Mouse (Mus musculus) left cerebral cortex, postnatal 36 days (tissue): Measurements from ENCODE around the gene Cyp2c69. TPM values are rescaled to one million over a fixed set of nuclear protein-coding genes. Genes with fewer than 3 reads are reported as not detected.
"Not testable (repeated sequence)": the region's sequence is repeated elsewhere in the genome, so short reads cannot be mapped to it uniquely, and the experiment has no call there.

Experiments used
- DNase-seq, 2 experiments: peaks; one replicate each; pipeline ENCODE4 v3.0.0; 2021 to 2022; ENCODE audit warnings: low spot score in 2 of 2, mixed read lengths in 1 of 2
- intact Hi-C: fragments of 180-260 bp; cut with DNase I; formaldehyde crosslinking; loops from one replicate; pipeline ENCODE4 v1.15.1; 2025
- total RNA-seq, 2 experiments: library from RNA; stranded (reverse); gene quantifications; 2 replicates each; pipeline ENCODE4 v1.2.3; 2021

Cyp2c69 gene
- not detected for total RNA-seq

DNA sequence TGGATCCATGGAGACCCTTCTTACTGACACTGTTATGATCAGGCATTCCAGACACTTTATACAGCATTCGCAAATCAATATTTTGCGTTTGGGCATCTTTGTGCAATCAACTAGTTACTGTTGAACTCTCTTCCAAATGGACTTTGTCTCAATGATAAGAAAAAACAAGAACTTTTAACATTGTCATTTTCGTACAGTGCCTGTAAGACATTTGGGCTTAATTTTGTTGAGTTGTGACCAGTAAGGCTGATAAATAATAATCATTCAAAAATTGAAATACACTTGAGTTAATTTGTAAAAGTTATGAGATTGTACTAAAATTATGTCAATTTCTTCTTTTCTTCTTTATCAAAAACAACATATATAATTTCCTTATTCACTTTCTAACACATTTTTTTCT, at the start of gene Cyp2c69:
TSS of gene Cyp2c69 (minus strand) at position 101 of the 400 bp plus-strand sequence.
- intact Hi-C loops, DNase-seq: not testable (repeated sequence)

DNA sequence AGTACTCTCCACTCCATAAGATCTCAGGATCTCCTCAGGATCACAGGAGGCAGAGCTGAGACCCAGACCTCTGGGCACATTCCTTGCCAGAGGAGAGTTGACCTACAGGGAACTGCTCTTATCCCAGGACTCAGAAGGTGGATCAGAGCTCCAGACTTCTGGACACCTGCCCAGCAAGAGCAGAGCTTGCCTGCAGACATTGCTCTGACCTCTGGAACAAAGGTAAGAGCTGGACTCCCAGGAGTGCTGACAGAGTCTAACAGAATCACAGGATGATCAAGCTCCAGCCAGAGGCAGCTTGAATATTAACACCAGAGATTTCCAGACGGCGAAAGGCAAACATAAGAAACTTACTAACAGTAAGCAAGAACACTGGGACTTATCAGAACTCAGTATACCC, 48.8 kb upstream of the Cyp2c69 start:
- intact Hi-C loops: no loop called here

DNA sequence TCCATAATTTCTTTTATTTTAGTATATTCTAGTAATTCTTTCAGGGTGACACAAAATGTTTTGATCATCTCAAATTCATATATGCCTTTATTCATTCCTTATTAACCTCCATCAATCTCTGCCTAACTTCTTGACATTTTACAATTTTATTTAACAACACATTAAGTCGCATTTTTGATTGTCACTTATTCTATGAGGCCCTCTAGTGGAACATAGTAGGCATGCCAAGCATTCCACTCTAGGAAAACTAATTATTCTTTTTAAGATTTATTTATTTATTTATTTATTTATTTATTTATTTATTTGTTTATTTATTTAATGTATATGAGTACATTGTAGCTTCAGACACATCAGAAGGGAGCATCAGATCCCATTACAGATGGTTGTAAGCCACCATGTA, 43.4 kb upstream of the Cyp2c69 start:
- DNase-seq: no peak
- intact Hi-C loops: no loop called here

More for the DNA sequence above, 48.8 kb upstream of the Cyp2c69 start:
- no peak for DNase-seq

DNA sequence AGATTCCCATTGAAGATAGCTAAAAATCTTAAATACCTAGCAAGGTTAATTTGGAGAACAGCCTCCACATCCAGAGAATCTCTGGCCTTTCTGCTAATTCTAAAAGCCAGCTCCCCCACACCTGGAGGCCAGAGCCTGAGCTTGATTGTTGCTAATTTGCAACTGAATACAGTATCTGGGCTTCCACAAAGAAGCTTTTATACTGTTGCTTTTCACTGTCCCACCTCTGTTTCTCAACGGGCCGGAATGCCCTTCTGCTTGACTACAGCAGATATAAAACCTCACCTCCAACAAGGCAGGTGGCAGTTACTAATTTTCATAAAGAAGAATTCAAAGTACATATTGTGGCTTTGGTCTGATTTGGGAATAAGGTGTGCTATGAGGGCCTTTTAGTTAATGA, 15.1 kb upstream of the Cyp2c69 start:
- intact Hi-C loops: no loop called here
- no peak for DNase-seq

DNA sequence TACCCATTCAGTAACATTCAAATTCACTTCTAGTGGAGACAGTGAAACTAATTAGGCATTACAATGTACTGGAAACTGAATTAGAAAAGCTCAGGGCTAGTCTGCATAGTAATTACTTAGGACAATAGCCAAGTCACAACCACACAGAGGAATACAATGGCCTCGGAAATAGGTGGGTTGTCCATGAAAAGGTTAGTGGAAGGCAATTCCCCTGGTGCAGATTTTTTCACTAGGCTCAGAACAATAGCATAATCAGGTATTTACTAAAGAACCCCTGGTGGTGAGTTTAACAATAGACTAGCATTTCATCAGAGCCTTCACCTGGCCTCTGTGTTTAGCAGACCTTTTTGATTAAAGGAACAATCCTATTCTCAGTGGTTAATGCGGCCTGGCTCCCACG, 3.5 kb upstream of the Cyp2c69 start:
- intact Hi-C loops: loop anchor here (5.0 kb wide), 1 partner anchor 73 kb away; no protein-coding TSS in a partner anchor
- not testable (repeated sequence) for DNase-seq

DNA sequence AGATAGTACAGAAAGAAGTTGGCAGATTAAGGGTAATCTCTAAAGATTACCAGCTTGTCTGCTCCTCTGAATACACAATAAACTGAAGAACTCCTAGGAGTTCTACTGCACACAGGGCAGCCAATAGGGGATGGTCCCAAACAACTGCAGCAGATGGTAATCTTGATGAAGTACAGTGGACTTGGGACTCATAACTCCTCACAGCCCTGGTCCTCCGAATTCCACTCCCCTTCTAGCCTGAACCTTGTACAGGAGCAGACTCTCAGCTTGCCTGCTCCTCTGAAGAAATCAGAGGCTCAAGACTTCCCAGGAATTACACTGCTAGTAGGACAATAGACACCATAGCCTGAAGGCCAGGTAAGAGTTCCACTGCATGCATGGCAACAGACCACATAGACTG, 20.5 kb downstream of the Cyp2c69 start:
- intact Hi-C loops: no loop called here
- DNase-seq: no peak

DNA sequence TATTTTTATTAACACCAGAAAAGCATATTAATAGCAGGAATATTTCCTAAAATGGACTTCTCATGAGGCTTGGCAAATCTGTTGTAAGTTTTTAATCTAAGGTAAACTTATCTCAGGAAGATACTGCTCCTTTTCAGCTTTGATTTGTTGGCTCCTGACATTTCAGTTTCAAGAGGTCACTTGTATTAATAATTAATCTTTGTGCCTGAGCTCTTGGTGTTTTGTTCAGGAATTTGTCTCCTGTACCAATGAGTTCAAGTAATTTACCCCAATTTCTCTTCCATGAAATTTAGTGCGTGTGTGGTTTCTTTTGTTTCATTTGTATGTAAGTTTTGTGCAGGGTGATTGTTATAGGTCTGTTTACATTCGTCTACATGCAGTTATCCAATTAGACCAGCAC, 65.7 kb downstream of the Cyp2c69 start:
- intact Hi-C loops, DNase-seq: not testable (repeated sequence)

DNA sequence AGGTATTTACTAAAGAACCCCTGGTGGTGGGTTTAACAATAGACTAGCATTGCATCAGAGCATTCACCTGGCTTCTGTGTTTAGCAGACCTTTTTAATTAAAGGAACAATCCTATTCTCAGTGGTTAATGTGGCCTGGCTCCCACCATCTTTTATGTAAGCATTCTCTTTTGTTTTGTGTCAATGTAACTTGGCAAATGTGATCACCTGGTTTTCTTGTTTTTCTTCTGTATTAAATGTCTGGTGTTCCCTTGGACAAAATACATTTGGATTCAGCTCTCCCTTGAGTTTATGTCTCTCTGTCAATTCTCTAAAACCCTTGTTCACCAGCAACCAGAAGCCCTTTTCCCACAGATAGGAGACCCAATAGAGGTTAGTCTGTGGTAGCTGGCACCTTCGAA, 70.2 kb downstream of the Cyp2c69 start:
- intact Hi-C loops: loop anchor here (5.0 kb wide), 1 partner anchor 76 kb away; no protein-coding TSS in a partner anchor
- DNase-seq: not testable (repeated sequence)

DNA sequence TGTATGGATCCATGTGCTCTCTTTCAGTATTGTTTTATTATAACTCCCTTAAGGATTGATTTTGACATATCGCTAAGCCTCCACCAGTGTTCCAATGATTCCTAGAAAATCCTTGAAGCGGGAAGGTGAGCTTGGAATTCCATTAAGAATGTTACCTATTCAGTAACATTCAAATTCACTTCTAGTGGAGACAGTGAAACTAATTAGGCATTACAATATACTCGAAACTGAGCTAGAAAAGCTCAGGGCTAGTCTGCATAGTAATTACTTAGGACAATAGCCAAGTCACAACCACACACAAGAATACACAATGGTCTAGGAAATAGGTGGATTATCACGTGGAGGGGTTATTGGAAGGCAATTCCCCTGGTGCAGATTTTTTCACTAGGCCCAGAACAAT, 70.6 kb downstream of the Cyp2c69 start:
- DNase-seq: not testable (repeated sequence)
- intact Hi-C loops: loop anchor here (5.0 kb wide), 1 partner anchor 76 kb away; no protein-coding TSS in a partner anchor

DNA sequence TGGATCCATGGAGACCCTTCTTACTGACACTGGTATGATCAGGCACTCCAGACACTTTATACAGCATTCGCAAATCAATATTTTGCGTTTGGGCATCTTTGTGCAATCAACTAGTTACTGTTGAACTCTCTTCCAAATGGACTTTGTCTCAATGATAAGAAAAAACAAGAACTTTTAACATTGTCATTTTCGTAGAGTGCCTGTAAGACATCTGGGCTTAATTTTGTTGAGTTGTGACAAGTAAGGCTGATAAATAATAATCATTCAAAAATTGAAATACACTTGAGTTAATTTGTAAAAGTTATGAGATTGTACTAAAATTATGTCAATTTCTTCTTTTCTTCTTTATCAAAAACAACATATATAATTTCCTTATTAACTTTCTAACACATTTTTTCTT, 73.9 kb downstream of the Cyp2c69 start, which contains the start of gene Cyp2c40:
TSS of gene Cyp2c40 (minus strand) at position 101 of the 400 bp plus-strand sequence.
- intact Hi-C loops, DNase-seq: not testable (repeated sequence)

Other genes starting within 250 kb of the Cyp2c69 start
- gene Cyp2c67, start 237.7 kb downstream of the Cyp2c69 start, total RNA-seq: not detected
- gene Cyp2c68, start 145.7 kb downstream of the Cyp2c69 start, total RNA-seq: not detected
- gene Cyp2c40, start 74.0 kb downstream of the Cyp2c69 start, total RNA-seq: not detected
- gene Cyp2c37, start 105.6 kb upstream of the Cyp2c69 start, total RNA-seq: not detected
- not detected for gene Cyp2c54, start 187.0 kb upstream of the Cyp2c69 start, total RNA-seq
- gene Cyp2c50, start 202.9 kb upstream of the Cyp2c69 start, total RNA-seq: not detected